Mouse (Mus musculus): Measurements from ENCODE around the gene Gramd2. TPM values are rescaled to one million over a fixed set of nuclear protein-coding genes. Genes with fewer than 3 reads are reported as not detected.
A peak's percentile ranks its signal among the peaks of the same experiment; 100 is the strongest.

Gramd2 gene
- polyA plus RNA-seq, 1 experiment from 2014 or later, result 0.65 TPM

DNA sequence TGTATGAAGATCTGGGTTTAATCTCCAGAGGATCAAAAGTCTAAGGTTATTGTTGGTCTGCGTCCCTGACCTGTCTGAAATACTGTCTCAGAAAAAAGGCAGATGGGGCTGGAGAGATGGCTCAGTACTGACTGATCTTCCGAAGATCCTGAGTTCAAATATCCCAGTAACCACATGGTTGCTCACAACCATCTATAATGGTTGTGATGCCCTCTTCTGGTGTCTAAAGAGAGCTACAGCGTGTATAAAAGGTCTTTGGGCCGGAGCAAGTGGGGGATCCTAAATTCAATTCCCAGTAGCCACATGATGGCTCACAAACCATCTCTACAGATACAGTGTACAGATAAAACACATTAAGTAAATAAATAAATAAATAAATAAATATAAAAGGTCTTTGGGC lies 10.8 kb upstream of the Gramd2 start:
- WGBS, result 81% methylated on average over 4 of the region's 4 CpGs
- Histone ChIP-seq H3K9me3 (no peaks in the 10 kb centered on the region), H3K36me3 (peaks cover 97% of the 10 kb centered on the region), H3K9ac (no peak overlapping the region), H3K4me2 (replicated peaks) (no peak overlapping the region), H3K4me1 (no peaks in the 10 kb centered on the region), H3K4me3 (no peak overlapping the region), H3K27me3 (no peaks in the 10 kb centered on the region), H3K27ac (no peak overlapping the region)
- no peak for ATAC-seq (ENCODE audit: insufficient number of reproducible peaks, insufficient read depth, low FRiP score, low TSS enrichment)

DNA sequence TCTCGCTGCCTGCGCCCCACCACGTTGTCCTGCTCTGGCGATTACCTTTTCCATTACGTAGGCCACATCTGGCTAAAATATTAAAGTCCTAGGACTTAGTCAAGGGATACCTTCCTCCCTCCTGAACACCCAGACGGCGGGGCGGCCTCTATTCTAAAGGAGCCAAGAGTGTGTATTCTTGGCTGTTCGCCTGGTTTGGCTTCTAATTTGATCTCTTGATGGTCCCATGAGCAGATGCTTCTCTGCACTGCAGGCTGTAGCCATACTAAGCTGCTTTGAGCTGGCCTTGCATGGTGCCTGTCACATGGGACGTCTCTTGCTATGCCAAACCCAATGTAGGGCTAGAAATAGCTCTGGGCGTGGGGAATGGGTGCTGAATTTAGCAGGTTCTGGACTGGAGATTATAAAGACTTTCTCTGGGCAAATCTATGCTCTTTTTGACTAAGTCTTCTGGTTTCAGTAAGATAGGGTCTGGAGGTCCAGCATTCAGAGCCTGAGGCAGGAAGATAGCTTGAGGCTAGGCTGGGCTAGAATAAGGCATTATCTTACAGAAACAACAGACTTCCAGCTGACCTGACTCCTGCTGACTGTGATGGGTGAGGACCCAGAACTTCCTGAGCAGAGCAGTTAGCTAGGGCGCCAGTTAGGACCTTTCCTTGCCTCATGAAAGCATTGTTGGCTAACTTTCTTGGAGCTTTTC lies 7.6 kb upstream of the Gramd2 start:
- Histone ChIP-seq H3K27ac (no peak overlapping the region), H3K4me3 (no peak overlapping the region), H3K27me3 (no peaks in the 10 kb centered on the region), H3K9ac (no peak overlapping the region), H3K4me1 (no peaks in the 10 kb centered on the region), H3K4me2 (replicated peaks) (no peak overlapping the region), H3K9me3 (no peaks in the 10 kb centered on the region), H3K36me3 (peaks cover 97% of the 10 kb centered on the region)
- WGBS, result 86% methylated on average over 12 of the region's 12 CpGs
- no peak for ATAC-seq (ENCODE audit: insufficient number of reproducible peaks, insufficient read depth, low FRiP score, low TSS enrichment)

DNA sequence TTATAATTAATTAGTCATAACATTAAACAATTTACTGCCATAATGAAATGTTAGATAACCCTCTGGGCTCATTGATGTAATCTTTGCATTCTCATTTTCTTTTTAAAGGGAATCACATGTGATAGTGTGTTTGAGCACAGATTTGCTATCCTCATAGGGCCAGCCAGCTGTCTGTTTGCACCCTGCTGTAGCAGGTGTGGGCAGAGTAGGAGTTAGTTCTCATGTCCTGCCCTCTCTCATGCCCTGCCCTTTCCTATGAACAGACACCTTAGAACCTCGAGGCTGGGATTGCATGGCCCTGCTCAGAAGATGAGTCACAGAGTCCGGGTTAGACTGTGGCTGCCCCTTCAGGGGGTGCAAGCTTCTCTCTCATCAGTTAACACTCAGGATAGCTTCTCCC lies 6.5 kb upstream of the Gramd2 start:
- 75% methylated on average over 2 of the region's 2 CpGs for WGBS
- Histone ChIP-seq H3K9me3 (no peaks in the 10 kb centered on the region), H3K4me1 (no peaks in the 10 kb centered on the region), H3K27ac (no peak overlapping the region), H3K9ac (no peak overlapping the region), H3K27me3 (no peaks in the 10 kb centered on the region), H3K36me3 (peaks cover 97% of the 10 kb centered on the region), H3K4me3 (no peak overlapping the region), H3K4me2 (replicated peaks) (no peak overlapping the region)
- no peak for ATAC-seq (ENCODE audit: insufficient number of reproducible peaks, insufficient read depth, low FRiP score, low TSS enrichment)

DNA sequence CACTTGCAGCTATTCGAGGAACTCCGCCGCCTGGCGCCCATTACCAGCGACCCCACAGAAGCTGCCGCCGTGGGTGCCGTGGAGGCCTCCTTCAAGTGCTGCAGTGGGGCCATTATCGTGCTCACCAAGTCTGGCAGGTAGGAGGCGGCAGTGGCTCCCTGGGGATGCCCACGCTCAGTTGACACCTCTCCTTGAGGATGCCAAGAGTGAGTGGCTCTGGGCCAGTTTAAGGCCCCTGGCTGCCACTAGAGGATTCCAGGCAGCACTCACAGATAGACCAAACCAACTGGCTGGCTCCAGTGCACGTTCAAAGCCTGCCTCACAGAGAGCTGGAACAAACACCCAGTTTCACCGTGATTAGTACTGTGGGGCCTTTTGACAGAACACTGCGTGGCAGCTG lies 4.3 kb upstream of the Gramd2 start:
- 89% methylated on average over 14 of the region's 14 CpGs for WGBS
- no peaks in the 10 kb centered on the region; the same call in 1 of the 2 replicates for H3K4me1 ChIP-seq
- H3K27me3 ChIP-seq, result peaks cover 2% of the 10 kb centered on the region; the same call in 1 of the 2 replicates
- peaks cover 87% of the 10 kb centered on the region for H3K36me3 ChIP-seq
- H3K4me3 ChIP-seq, result no peak overlapping the region
- no peak overlapping the region for H3K9ac ChIP-seq
- ATAC-seq (ENCODE audit: insufficient number of reproducible peaks, insufficient read depth, low FRiP score, low TSS enrichment), result no peak
- H3K4me2 ChIP-seq (replicated peaks), result no peak overlapping the region
- no peaks in the 10 kb centered on the region for H3K9me3 ChIP-seq
- H3K27ac ChIP-seq, result no peak overlapping the region

DNA sequence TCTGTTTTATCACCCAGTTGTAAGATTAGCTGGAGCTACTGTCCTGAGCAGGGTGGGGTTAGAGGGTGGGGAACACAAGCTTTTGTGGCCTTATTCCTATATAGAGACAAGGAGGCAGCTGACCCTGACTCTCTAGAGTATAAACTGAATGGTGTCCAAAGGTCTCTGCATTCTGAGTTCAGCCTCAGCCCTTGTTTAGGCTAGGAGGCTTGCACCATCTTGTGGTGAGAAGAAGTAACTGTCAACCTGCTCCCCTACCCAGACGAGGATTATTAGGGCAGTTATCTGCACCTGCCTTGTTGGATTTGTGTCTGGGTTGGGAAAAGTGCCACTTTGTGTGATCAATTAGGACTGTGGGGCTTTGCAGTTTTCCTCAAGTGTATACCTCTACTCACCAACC lies 1.6 kb upstream of the Gramd2 start:
- Histone ChIP-seq H3K9ac (no peak overlapping the region), H3K4me2 (replicated peaks) (no peak overlapping the region), H3K27ac (no peak overlapping the region), H3K27me3 (peaks cover 15% of the 10 kb centered on the region), H3K9me3 (no peaks in the 10 kb centered on the region), H3K4me3 (no peak overlapping the region), H3K36me3 (peaks cover 60% of the 10 kb centered on the region), H3K4me1 (no peaks in the 10 kb centered on the region; the same call in 1 of the 2 replicates)
- WGBS, result 28% methylated on average over 1 of the region's 1 CpGs
- no peak for ATAC-seq (ENCODE audit: insufficient number of reproducible peaks, insufficient read depth, low FRiP score, low TSS enrichment)

DNA sequence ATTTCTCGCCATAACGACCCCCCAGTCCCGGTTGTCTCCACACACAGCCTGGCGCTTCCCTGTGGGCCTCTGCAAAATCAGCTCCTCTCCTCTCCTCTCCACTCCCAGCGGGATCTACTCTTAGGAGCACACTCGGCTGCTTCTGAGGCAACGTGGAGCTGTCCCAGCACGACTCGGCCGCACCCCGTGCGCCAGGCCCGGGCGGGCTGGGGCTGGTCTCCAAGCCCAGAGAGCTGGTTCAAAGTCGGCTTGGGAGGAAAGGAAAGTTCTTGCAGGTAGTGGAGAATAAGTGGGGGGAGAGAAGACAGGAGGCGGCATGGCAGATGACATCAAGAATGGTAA lies 561 bp downstream of the Gramd2 start:
- Histone ChIP-seq H3K9ac (peak overlapping the region; percentile 41; the same call in 1 of the 2 replicates), H3K27ac (no peak overlapping the region)
- WGBS, result 11% methylated on average over 16 of the region's 16 CpGs

DNA sequence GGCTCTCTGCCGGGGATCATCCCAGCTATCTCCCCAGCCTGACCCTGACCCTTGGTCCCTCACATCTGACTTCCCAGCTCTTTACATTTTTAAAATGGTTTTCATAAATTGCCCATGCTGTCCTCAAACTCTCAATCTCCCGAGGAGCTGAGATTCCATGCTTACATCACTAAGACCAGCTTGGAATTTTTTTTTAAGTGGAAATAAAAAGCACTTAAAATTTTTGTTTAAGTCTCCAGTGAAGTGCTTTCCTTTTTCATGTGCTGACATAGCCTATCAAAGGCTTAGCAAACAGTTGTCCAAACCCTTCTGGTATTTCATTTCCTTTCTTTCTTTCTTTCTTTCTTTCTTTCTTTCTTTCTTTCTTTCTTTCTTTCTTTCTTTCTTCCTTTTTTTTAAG lies 4.1 kb downstream of the Gramd2 start:
- H3K9me3 ChIP-seq, result no peaks in the 10 kb centered on the region
- H3K4me2 ChIP-seq (replicated peaks), result no peak overlapping the region
- H3K4me3 ChIP-seq, result no peak overlapping the region
- ATAC-seq (ENCODE audit: insufficient number of reproducible peaks, insufficient read depth, low FRiP score, low TSS enrichment), result no peak
- no peak overlapping the region for H3K9ac ChIP-seq
- H3K36me3 ChIP-seq, result peaks cover 6% of the 10 kb centered on the region
- H3K4me1 ChIP-seq, result no peaks in the 10 kb centered on the region; the same call in 1 of the 2 replicates
- no peak overlapping the region for H3K27ac ChIP-seq
- peaks cover 15% of the 10 kb centered on the region for H3K27me3 ChIP-seq
- 73% methylated on average over 2 of the region's 2 CpGs for WGBS

More for the DNA sequence above, 561 bp downstream of the Gramd2 start:
- Histone ChIP-seq H3K4me3 (peak overlapping the region; percentile 40), H3K4me2 (replicated peaks) (peak overlapping the region; percentile 77), H3K9me3 (no peaks in the 10 kb centered on the region), H3K36me3 (peaks cover 39% of the 10 kb centered on the region), H3K4me1 (no peaks in the 10 kb centered on the region; the same call in 1 of the 2 replicates), H3K27me3 (peaks cover 15% of the 10 kb centered on the region)
- ATAC-seq (ENCODE audit: insufficient number of reproducible peaks, insufficient read depth, low FRiP score, low TSS enrichment), result no peak

DNA sequence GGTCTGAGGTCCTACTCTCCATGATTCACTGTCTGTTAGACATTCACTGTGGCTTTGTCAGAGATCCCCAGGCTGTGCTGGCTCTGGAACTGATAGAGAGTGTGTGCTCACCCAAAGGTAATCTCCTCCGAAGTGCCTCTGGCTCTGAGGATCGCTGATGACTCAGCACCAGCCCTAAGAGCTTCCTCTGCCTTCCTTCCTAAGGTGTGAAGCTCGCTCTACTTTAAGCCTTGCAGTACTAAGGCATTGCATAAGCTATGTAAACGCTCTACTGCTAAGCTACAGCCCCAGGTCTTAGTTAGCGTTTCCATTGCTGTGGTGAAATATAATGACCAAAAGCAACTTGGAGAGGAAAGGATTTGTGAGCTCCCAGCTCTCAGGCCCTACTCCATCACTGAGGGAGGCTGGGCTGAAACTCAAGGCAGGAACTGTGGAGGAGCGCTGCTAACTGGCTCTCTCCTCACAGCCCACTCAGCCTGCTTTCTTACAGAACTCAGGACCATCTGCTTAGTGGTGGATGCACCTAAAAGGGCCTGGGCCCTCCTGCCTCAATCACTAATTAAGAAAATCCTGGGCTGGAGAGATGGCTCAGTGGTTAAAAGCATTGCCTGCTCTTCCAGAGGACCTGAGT lies 7.6 kb downstream of the Gramd2 start:
- no peaks in the 10 kb centered on the region for H3K36me3 ChIP-seq
- no peaks in the 10 kb centered on the region for H3K27me3 ChIP-seq
- no peak overlapping the region for H3K4me2 ChIP-seq (replicated peaks)
- no peak overlapping the region for H3K9ac ChIP-seq
- peaks cover 11% of the 10 kb centered on the region; the same call in 1 of the 2 replicates for H3K4me1 ChIP-seq
- H3K27ac ChIP-seq, result no peak overlapping the region
- no peak overlapping the region for H3K4me3 ChIP-seq
- ATAC-seq (ENCODE audit: insufficient number of reproducible peaks, insufficient read depth, low FRiP score, low TSS enrichment), result no peak
- WGBS, result 41% methylated on average over 6 of the region's 6 CpGs
- H3K9me3 ChIP-seq, result no peaks in the 10 kb centered on the region

DNA sequence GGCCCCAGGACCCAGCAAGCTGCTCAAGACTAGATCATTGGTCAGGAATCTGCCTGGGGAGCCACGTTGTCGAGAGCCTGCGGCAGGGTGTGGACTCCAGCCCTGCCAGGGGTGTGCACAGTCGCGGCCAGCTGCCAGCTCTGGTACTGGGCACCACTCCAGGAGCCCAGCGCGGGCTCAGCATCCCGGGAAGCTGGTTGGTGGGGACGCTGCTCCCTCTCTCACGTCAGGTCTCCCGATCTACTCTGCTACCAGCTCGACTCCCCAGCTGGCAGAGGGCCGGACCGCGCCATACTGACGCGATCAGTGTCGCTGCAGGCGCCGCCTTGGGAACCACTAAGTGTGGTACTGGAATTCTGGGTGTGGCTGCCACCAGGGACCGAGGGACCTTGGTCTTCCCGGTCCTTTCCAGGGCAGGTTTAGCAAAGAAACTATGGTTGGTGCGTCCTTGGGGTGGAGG lies 11.7 kb downstream of the Gramd2 start:
- peak overlapping the region; percentile 27 for H3K9ac ChIP-seq
- H3K27ac ChIP-seq, result no peak overlapping the region
- WGBS, result 5% methylated on average over 23 of the region's 23 CpGs
- H3K9me3 ChIP-seq, result no peaks in the 10 kb centered on the region
- ATAC-seq (ENCODE audit: insufficient number of reproducible peaks, insufficient read depth, low FRiP score, low TSS enrichment), result peak; percentile 57
- peaks cover 24% of the 10 kb centered on the region for H3K4me1 ChIP-seq
- H3K36me3 ChIP-seq, result no peaks in the 10 kb centered on the region
- H3K4me3 ChIP-seq, result peak overlapping the region; percentile 18
- peak overlapping the region; percentile 51 for H3K4me2 ChIP-seq (replicated peaks)
- H3K27me3 ChIP-seq, result no peaks in the 10 kb centered on the region

DNA sequence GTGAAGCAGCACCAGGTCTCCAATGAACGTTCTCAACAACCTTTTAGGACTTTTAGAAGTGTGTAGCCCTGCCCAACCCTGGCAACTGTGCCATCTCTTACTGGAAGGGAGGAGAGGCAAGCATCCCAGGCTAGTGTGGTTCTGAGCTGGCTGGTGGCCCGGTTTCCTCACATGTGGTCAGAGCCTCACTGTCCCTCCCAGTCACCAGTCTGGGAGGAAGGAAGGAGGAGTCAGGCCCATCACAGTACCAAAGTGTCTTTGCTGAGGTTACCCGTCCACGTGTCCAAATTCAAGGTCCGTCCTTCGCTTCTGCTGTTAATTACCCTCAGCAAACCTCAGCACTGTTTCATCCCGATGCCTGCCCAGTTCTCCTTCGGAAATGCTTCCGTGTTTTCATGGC lies 12.2 kb downstream of the Gramd2 start:
- WGBS, result 23% methylated on average over 9 of the region's 9 CpGs
- Histone ChIP-seq H3K9me3 (no peaks in the 10 kb centered on the region), H3K9ac (0 out of 2 replicates have a peak overlapping the region, but pooled peaks have one; percentile 27), H3K4me2 (replicated peaks) (peak overlapping the region; percentile 51), H3K4me1 (peaks cover 24% of the 10 kb centered on the region), H3K27me3 (no peaks in the 10 kb centered on the region), H3K36me3 (no peaks in the 10 kb centered on the region), H3K4me3 (peak overlapping the region; percentile 18), H3K27ac (no peak overlapping the region)
- ATAC-seq (ENCODE audit: insufficient number of reproducible peaks, insufficient read depth, low FRiP score, low TSS enrichment), result peak; percentile 37; the same call in 1 of the 2 replicates

DNA sequence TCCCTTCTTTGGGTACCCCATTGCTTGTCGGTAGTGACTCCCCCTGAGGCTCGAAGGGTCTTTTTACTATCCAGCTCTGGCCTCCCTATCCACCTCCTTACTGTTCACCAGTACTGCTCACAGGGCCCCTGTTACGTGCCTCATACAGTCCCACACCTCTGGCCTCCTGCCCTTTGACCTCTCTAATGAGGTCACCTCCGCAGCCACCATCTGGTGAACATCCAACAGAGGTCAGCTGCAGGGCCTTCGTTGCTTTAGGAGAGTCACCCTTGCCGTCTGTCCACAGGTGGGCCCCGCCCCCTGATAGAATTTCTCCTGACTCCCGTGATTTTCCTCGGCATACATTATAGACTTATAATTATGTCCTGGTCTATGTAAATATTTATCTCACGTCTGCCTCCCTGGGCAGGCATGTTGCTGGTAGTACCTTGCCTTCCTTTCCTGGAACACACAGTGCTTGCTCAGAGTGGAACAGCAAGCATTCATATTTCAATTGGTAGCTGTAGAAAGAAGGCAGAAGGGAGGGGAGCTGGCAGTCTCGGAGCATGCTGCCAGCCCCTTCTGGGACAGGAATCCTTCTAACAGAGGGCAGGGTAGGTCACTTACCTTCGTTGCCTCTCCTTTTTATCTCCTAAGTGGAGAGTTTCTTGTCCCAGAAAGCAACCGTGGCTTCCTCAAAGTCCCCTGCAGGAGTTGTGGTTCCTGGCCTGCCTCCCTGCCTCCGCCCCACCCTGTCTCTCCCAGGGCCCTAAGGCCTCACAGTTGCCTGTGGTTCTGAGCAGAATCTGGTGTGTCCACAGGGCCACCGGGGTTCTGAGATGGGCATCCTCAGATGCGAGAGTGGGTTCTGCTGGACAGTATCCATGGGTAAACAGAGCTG lies 14.9 kb downstream of the Gramd2 start:
- no peak overlapping the region for H3K9ac ChIP-seq
- 0 out of 2 replicates have a peak overlapping the region, but pooled peaks have one; percentile 6 for H3K27ac ChIP-seq
- H3K27me3 ChIP-seq, result no peaks in the 10 kb centered on the region
- WGBS, result 31% methylated on average over 16 of the region's 16 CpGs
- no peak overlapping the region for H3K4me3 ChIP-seq
- no peaks in the 10 kb centered on the region for H3K9me3 ChIP-seq
- no peaks in the 10 kb centered on the region for H3K36me3 ChIP-seq
- no peak overlapping the region for H3K4me2 ChIP-seq (replicated peaks)
- peaks cover 24% of the 10 kb centered on the region for H3K4me1 ChIP-seq
- no peak for ATAC-seq (ENCODE audit: insufficient number of reproducible peaks, insufficient read depth, low FRiP score, low TSS enrichment)

All from embryonic facial prominence, embryonic 12.5 days (tissue).